Mouse (Mus musculus): ENCODE data around the gene Snrnp25. TPM values are rescaled to one million over a fixed set of nuclear protein-coding genes. Genes with fewer than 3 reads are reported as not detected.

The Snrnp25 gene
- 61.3 and 64.9 TPM in 2 replicates for polyA plus RNA-seq (2015; fragmentation: Nextera tagmentation; extraction: Ambion mirVana)

- Histone ChIP-seq H3K4me3 (peak within 1 kb of the TSS; percentile 61), H3K9me3 (replicated peaks) (no peaks in the 10 kb centered on the region), H3K4me1 (peaks cover 17% of the 10 kb centered on the region), H3K9ac (peak within 1 kb of the TSS; percentile 73), H3K4me2 (peak within 1 kb of the TSS; percentile 80), H3K36me3 (ENCODE audit: poor library complexity, severe bottlenecking) (peaks cover 32% of the 10 kb centered on the region), H3K27me3 (0 out of 2 replicates have a peak, but pooled peaks cover 7% of the 10 kb centered on the region), H3K27ac (peak within 1 kb of the TSS; percentile 41)
- WGBS: under 1% methylated on average over 52 of the region's 52 CpGs
- peak; percentile 100 for ATAC-seq
Observed at GRCm38 (mm10) chr11:32205058-32205873, at the start of gene Snrnp25. Snrnp25 (plus strand) TSS chr11:32205415.

- no peak overlapping the region for H3K9ac ChIP-seq
- no peaks in the 10 kb centered on the region for H3K9me3 ChIP-seq (replicated peaks)
- H3K36me3 ChIP-seq (ENCODE audit: poor library complexity, severe bottlenecking): no peaks in the 10 kb centered on the region
- no peaks in the 10 kb centered on the region for H3K27me3 ChIP-seq
- WGBS: 52% methylated on average over 7 of the region's 7 CpGs
- no peak for ATAC-seq
- H3K4me3 ChIP-seq: no peak overlapping the region
- H3K27ac ChIP-seq: peak overlapping the region; percentile 99
- H3K4me1 ChIP-seq: peaks cover 60% of the 10 kb centered on the region
- H3K4me2 ChIP-seq: no peak overlapping the region
Observed at GRCm38 (mm10) chr11:32156854-32157630, 48.2 kb upstream of the Snrnp25 start.

GRCm38 (mm10) chr11:32157791-32158594, 47.2 kb upstream of the Snrnp25 start:
- Histone ChIP-seq H3K4me3 (no peak overlapping the region), H3K9ac (peak overlapping the region; percentile 36; the same call in 1 of the 2 replicates), H3K4me2 (peak overlapping the region; percentile 39), H3K36me3 (ENCODE audit: poor library complexity, severe bottlenecking) (no peaks in the 10 kb centered on the region), H3K9me3 (replicated peaks) (no peaks in the 10 kb centered on the region), H3K4me1 (peaks cover 65% of the 10 kb centered on the region), H3K27ac (peak overlapping the region; percentile 99), H3K27me3 (no peaks in the 10 kb centered on the region)
- peak; percentile 85 for ATAC-seq
- WGBS: 12% methylated on average over 18 of the region's 18 CpGs

GRCm38 (mm10) chr11:32159176-32159575, 46.0 kb upstream of the Snrnp25 start:
- H3K4me1 ChIP-seq: peaks cover 65% of the 10 kb centered on the region
- no peak overlapping the region for H3K4me2 ChIP-seq
- no peak for ATAC-seq
- H3K27me3 ChIP-seq: no peaks in the 10 kb centered on the region
- H3K36me3 ChIP-seq (ENCODE audit: poor library complexity, severe bottlenecking): no peaks in the 10 kb centered on the region
- no peak overlapping the region for H3K4me3 ChIP-seq
- no peak overlapping the region for H3K9ac ChIP-seq
- H3K9me3 ChIP-seq (replicated peaks): no peaks in the 10 kb centered on the region
- peak overlapping the region; percentile 99 for H3K27ac ChIP-seq
- WGBS: 92% methylated on average over 3 of the region's 3 CpGs

- H3K4me2 ChIP-seq: no peak overlapping the region
- H3K27ac ChIP-seq: peak overlapping the region; percentile 99
- no peaks in the 10 kb centered on the region for H3K27me3 ChIP-seq
- 68% methylated on average over 7 of the region's 7 CpGs for WGBS
- no peak overlapping the region for H3K4me3 ChIP-seq
- no peaks in the 10 kb centered on the region for H3K9me3 ChIP-seq (replicated peaks)
- ATAC-seq: no peak
- 0 out of 2 replicates have a peak overlapping the region, but pooled peaks have one; percentile 7 for H3K9ac ChIP-seq
- no peaks in the 10 kb centered on the region for H3K36me3 ChIP-seq (ENCODE audit: poor library complexity, severe bottlenecking)
- H3K4me1 ChIP-seq: peaks cover 65% of the 10 kb centered on the region
Observed at GRCm38 (mm10) chr11:32160341-32160740, 44.9 kb upstream of the Snrnp25 start.

- H3K27ac ChIP-seq: peak overlapping the region; percentile 99
- peak overlapping the region; percentile 57 for H3K4me2 ChIP-seq
- ATAC-seq: 0 out of 2 replicates have a peak, but pooled peaks have one; percentile 11
- H3K9ac ChIP-seq: peak overlapping the region; percentile 65
- WGBS: 6% methylated on average over 9 of the region's 9 CpGs
- peak overlapping the region; percentile 27 for H3K4me3 ChIP-seq
- no peaks in the 10 kb centered on the region for H3K27me3 ChIP-seq
- H3K4me1 ChIP-seq: peaks cover 58% of the 10 kb centered on the region
- H3K9me3 ChIP-seq (replicated peaks): no peaks in the 10 kb centered on the region
- H3K36me3 ChIP-seq (ENCODE audit: poor library complexity, severe bottlenecking): no peaks in the 10 kb centered on the region
Observed at GRCm38 (mm10) chr11:32161500-32161899, 43.7 kb upstream of the Snrnp25 start.

GRCm38 (mm10) chr11:32161922-32162804, 43.1 kb upstream of the Snrnp25 start:
- ATAC-seq: peak; percentile 84

GRCm38 (mm10) chr11:32166683-32167082, 38.5 kb upstream of the Snrnp25 start:
- H3K4me1 ChIP-seq: peaks cover 9% of the 10 kb centered on the region
- no peaks in the 10 kb centered on the region for H3K27me3 ChIP-seq
- H3K4me3 ChIP-seq: no peak overlapping the region
- ATAC-seq: no peak
- no peak overlapping the region for H3K9ac ChIP-seq
- H3K36me3 ChIP-seq (ENCODE audit: poor library complexity, severe bottlenecking): no peaks in the 10 kb centered on the region
- H3K9me3 ChIP-seq (replicated peaks): no peaks in the 10 kb centered on the region
- no peak overlapping the region for H3K27ac ChIP-seq
- no peak overlapping the region for H3K4me2 ChIP-seq
- 82% methylated on average over 4 of the region's 4 CpGs for WGBS

More at GRCm38 (mm10) chr11:32161922-32162804, 43.1 kb upstream of the Snrnp25 start:
- peak overlapping the region; percentile 65 for H3K9ac ChIP-seq
- H3K4me2 ChIP-seq: peak overlapping the region; percentile 57
- no peaks in the 10 kb centered on the region for H3K27me3 ChIP-seq
- H3K36me3 ChIP-seq (ENCODE audit: poor library complexity, severe bottlenecking): no peaks in the 10 kb centered on the region
- peak overlapping the region; percentile 27 for H3K4me3 ChIP-seq
- WGBS: 12% methylated on average over 28 of the region's 28 CpGs
- H3K4me1 ChIP-seq: peaks cover 51% of the 10 kb centered on the region
- H3K27ac ChIP-seq: peak overlapping the region; percentile 99
- no peaks in the 10 kb centered on the region for H3K9me3 ChIP-seq (replicated peaks)

GRCm38 (mm10) chr11:32178506-32178905, 26.7 kb upstream of the Snrnp25 start:
- Histone ChIP-seq H3K27ac (no peak overlapping the region), H3K36me3 (ENCODE audit: poor library complexity, severe bottlenecking) (no peaks in the 10 kb centered on the region), H3K27me3 (0 out of 2 replicates have a peak, but pooled peaks cover 3% of the 10 kb centered on the region), H3K4me3 (no peak overlapping the region), H3K9ac (no peak overlapping the region), H3K4me1 (no peaks in the 10 kb centered on the region), H3K4me2 (no peak overlapping the region), H3K9me3 (replicated peaks) (no peaks in the 10 kb centered on the region)
- 83% methylated on average over 1 of the region's 1 CpGs for WGBS
- no peak for ATAC-seq

- ATAC-seq: no peak
- Histone ChIP-seq H3K4me3 (no peak overlapping the region), H3K4me2 (no peak overlapping the region), H3K27ac (no peak overlapping the region), H3K36me3 (ENCODE audit: poor library complexity, severe bottlenecking) (no peaks in the 10 kb centered on the region), H3K9me3 (replicated peaks) (no peaks in the 10 kb centered on the region), H3K27me3 (0 out of 2 replicates have a peak, but pooled peaks cover 3% of the 10 kb centered on the region), H3K9ac (no peak overlapping the region), H3K4me1 (no peaks in the 10 kb centered on the region)
- 86% methylated on average over 4 of the region's 4 CpGs for WGBS
Observed at GRCm38 (mm10) chr11:32181246-32181645, 24.0 kb upstream of the Snrnp25 start.

Data from forebrain, embryonic 13.5 days (tissue).